Mouse (Mus musculus) kidney, adult 9 months (tissue): Measurements from ENCODE around the gene Gm11011.
A peak's percentile ranks its signal among the peaks of the same experiment; 100 is the strongest.
"Not testable (repeated sequence)": the region's sequence is repeated elsewhere in the genome, so short reads cannot be mapped to it uniquely, and the experiment has no call there.

Experiments used
- DNase-seq: peaks from one replicate; pipeline ENCODE4 v3.0.0; 2022

Gm11011 gene

DNA sequence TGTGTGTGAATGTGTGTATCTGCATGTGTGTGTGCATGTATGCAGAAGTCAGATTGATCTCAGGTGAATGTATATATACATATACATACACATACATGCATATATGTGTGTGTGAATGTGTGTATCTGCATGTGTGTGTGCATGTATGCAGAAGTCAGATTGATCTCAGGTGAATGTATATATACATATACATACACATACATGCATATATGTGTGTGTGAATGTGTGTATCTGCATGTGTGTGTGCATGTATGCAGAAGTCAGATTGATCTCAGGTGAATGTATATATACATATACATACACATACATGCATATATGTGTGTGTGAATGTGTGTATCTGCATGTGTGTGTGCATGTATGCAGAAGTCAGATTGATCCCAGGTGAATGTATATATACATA, at the start of gene Gm11011:
Gene Gm11011, minus strand, starts transcription at position 101 of the 400 bp plus-strand sequence.
- not testable (repeated sequence) for DNase-seq

GRCm38 (mm10) chr2:169636414-169636813, 48.9 kb upstream of the Gm11011 start:
- peak; percentile 44 for DNase-seq

DNA sequence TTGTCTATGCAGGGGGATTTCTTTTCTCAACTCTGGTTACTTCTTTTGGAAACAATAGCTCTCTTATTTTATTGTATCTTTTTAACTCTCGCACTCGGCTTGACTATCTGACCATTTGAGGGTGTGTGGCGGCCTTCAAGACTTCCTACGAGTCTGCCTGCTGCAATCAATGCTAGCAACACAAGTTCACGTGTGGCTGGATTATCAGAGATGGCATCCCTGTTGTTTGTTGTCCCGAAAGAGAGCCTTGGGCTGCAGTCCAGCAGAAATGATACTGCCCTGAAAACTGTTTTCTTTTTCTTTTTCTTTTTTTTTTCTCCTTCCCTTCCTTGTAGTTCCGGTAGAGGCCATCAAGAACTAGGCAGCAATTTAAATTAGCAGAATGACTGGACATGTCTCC, 47.9 kb upstream of the Gm11011 start:
- DNase-seq = peak; percentile 12

DNA sequence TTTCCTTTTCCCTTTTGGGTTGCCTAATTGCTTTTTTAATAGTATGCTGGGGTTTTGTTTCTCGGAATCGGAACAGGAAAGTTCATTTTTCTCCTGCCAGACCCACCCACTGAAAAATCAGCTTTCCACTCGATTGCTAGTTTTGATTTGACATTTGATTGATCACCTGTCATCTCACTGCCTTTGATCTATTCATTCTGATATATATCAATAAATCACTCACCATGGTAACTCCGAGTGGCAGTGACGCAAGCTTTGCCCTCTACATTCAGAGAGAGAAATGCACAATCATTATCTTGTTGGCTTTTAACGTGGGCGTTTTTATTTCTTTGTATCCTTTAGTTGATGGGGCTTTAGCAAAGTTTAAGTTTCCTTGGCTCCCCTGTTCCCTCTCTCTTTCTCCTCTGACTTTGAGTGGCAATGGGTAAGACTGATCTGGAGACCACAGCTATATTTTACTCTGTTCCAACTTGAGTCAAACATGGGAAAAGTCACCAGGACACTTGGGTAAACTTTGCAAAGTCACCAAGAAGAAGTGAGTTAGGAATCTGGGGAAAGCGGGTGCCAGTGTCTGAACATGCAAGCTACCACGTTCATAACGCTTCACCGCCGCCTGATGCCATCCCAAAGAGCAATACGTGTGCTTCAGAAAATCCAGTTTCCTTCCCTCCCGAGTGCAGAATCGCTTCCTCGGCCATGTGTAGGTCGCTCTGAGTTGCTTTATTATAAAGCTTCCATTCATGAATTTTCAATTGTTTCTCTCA, 47.3 kb upstream of the Gm11011 start:
- no peak for DNase-seq

DNA sequence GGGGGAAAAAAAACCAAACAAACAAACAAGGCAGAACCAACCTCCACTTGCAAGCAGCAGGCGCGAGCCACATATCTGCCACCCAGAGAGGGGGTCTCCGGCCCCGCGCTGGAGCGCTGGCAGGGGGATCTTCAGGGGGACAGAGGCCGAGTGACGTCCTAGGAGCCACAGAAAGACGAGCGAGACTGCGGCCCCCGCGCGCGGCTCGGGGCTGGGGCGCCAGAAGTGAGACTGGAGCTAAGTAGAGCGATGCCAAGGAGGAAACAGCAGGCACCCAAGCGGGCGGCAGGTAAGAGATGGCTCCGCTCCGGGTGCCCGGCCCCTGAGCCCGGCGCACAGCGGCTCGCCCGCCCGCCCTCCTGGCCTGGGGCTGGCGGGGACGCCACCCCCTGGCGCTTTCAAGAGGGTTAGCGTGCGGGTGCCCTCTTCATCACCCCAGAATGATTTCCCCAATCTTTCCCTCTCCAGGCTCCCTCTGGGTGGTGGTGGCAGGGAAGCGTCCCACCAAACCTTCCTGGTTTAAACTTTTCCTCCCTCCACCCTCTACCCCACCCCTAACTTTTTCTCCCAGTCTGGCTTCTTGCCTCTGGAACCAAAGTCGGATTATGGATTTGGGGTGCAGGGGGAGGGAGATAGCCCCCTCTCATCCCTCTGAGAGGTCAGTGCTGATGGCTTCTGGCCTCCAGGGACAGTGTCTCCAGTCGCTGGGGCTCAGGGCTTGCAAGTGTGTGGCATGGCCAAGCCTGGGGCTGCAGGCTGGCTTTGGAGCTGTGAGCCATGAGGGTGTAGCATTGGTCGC, 46.1 kb upstream of the Gm11011 start:
- DNase-seq = peak; percentile 17

DNA sequence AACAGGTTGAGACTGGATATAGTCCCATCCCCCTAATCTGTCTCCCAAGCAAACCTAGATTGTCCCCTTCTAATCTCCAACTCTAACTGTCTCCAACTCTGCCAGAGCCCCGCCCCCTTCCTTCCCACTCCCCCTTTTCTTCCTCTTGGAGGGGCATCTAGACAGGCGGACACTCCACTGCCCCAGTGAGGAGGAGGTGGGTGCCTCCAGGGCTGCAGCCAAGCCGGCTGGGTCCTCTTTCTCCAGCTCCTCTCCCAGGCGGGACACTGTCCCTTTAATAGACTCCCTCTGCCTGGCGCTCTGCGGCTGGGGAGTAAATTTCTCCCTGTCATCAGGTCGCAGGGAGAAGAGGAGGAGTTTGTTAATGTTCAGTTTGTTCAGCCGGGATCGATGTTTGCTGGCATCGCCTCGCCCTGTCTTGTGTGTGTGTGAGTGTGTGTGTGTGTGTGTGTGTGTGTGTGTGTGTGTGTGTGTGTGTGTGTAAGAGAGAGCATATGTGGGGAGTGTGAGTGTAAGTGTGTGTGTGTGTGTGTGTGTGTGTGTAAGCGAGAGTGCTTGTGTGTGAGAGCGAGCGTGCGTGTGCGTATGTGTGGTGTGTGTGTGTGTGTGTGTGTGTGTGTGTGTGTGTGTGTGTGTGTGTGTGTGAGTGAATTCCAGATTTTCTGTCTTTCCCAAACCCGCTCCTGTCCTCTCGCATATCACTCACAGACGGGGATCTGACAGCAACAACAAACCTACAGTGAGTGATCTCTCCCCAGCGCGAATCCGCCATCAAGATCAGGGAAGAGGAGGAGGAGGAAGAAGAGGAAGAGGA, 45.0 kb upstream of the Gm11011 start, which contains the start of gene Tshz2:
Gene Tshz2, plus strand, starts transcription at position 676 of the 814 bp plus-strand sequence.
- DNase-seq = peak; percentile 53

GRCm38 (mm10) chr2:169630070-169630469, 42.5 kb upstream of the Gm11011 start:
- no peak for DNase-seq

- peak; percentile 43 for DNase-seq
These were observed 33.7 kb upstream of the Gm11011 start for GRCm38 (mm10) chr2:169621201-169621710.

DNA sequence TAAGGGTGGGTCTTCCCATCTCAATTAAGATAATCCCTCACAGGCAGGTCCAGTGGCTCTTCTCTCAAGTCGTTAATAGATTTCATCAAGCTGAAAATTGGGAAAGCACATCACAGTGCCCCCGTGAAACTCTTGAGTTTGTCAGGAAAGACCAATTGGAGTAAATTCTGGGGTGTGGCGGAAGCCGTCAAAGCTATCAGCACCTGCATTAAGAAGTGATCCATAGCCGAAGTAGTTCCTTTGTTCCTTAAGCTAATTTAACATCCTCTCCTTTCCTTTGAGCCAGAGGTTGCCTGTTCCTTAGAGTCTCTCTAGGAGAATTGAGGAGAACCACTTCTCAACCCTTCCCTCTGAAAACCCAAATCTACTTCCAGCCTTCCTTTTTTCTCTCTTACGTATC, 28.5 kb upstream of the Gm11011 start:
- no peak for DNase-seq

DNA sequence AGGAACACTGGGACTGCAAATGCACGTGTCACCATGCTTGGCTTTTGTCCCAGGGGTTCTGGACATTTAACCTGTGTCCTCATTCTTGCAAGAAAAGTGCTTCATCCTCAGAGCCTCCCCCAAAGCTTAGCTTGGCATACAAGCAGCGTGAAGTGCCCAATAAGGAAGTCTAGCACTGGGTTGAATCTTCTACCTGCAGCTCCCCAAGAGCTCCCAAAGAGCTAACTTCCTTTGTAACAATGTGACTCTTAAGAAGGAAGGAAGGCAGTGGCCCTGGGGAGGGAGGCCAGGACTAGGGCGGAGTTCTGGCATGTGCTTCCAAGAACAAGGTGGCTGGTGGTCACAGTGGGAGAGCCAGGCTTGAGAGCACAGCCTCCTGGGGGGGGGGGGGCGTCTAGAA, 27.1 kb upstream of the Gm11011 start:
- no peak for DNase-seq

GRCm38 (mm10) chr2:169611557-169611956, 24.0 kb upstream of the Gm11011 start:
- no peak for DNase-seq

DNA sequence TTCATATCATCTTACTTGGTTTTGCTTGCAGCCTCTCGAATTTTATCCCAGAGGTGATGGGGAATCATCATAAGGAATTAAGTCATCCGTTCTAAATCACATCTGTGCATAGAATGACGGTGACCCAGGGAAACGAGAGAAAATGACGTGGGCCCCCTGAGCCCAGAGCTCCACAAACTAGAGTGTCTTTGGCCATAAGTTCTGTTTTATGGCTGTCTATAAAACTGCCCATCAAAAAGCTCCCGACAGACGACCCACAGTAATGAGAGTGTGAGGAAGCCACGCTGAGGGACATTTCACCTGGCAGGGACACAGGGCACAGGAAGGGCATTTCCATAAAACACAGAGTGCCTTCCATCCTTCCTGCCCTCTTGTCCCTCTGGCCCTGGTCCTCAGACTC, 23.3 kb upstream of the Gm11011 start:
- no peak for DNase-seq

DNA sequence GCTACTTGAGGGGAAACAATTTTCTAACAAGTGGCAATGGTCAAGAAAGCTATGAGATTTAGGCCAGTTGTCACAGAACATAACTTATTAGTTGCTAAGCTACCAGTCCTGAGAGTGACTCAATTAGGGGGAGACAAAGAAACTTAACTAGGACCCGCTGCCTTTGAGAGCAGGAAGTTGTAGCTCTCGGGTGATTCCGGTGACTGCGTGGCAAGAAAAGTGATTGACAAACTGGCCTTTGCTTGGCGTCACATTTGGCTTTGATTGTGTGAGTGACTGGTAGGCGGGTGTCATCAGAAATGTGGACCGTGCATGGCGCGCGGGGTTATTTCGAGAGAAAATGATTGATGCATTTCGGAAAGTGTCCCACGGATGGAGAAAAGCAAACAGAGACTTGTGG, 22.4 kb upstream of the Gm11011 start:
- no peak for DNase-seq

GRCm38 (mm10) chr2:169607787-169608186, 20.2 kb upstream of the Gm11011 start:
- DNase-seq = no peak

GRCm38 (mm10) chr2:169606901-169607678, 19.5 kb upstream of the Gm11011 start:
- DNase-seq = no peak

- no peak for DNase-seq
These were observed 12.6 kb upstream of the Gm11011 start for GRCm38 (mm10) chr2:169600163-169600562.

GRCm38 (mm10) chr2:169599591-169599990, 12.0 kb upstream of the Gm11011 start:
- no peak for DNase-seq

DNA sequence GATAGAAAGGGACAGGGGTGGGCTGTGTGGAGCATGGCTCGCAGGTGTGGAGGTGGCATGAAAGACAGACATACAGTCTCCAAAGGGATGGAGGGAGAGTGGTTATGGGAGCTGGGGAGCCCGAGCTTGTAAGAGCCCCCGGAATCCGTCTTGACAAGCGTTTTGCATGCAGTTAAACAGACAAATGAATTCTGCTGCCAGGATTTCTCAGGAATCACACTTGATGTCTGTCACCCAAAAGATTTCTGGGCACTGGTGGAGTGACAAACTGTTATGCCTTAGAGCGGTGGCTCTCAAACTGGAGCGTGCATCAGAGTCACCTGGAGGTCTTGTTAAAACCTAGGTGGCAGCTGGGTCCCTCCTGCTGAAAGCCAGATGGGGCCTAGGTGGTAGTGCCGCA, 10.4 kb upstream of the Gm11011 start:
- DNase-seq = no peak

- no peak for DNase-seq
These were observed 9.8 kb upstream of the Gm11011 start for GRCm38 (mm10) chr2:169597357-169597756.

DNA sequence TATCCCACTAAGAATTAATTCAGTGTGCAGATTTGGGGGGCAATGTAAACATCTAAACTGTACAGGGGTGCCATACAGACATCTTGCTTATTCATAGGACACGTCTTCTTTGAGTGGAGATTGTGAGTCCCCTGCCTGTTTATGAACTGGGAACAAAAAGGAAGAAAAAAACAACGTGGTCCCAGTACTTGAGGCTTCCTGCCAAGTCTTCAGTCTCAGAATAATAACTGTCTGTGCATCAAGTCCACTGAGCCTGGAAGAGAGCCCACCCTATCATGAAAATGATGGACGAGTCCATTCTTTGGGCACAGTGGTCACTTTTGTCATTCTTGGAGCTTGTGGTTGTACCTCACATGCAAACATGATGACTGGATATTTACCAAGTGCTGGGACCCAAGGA, 6.2 kb upstream of the Gm11011 start:
- no peak for DNase-seq

DNA sequence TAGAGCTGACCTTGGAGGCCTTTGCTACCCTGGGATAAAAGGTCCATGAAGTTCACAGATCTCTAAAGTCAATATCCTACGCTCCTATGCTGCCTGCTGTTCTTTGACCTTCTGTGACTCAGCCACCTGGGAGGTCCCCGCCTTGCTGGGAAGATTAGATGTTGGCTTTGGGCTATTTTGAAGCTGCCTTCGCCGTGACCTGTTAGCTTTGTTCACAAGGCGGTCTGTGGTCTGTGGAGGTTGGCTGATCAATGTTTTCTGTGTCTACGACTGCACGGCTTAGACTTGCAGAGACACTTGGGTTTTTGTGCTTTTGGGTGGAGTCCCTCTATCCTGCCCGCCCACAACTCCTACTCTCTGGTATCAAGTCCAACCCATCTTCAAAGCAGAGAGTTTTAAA, 2.9 kb upstream of the Gm11011 start:
- no peak for DNase-seq

DNA sequence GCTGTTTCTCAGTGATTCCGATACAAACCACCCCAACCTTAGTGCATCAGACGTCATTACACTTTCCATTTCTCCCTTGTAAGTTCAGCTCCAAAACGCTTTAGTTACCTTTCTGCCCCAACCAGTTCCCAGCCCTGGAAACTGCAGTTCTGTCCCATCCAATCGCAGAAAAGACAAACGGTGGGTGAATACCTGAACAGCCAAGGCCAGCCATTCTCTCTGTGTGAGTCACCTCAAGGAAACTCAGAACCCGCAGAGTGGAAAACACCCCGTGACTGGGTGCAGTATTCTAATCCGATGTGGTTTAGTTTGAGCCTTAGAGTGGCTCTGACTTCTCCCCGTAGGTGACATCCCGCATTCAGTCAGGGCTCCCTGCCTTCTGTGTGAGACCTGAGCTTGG, 2.2 kb upstream of the Gm11011 start:
- DNase-seq = no peak
